Mouse (Mus musculus): ENCODE measurements at regions not wholly inside any gene's neighbourhood (a gene's known extent, or its start where the extent isn't known, plus 50 kb on each side); places are given as distances from the start of the nearest gene placed in this dataset.

- in situ Hi-C loops (cut with MboI, MseI) = loop anchor here (25.0 kb wide), 1 partner anchor 497 kb away; no protein-coding TSS in a partner anchor
Observed at GRCm38 (mm10) chr3:71959441-71959840, 1008.2 kb downstream of the Sis start.

DNA sequence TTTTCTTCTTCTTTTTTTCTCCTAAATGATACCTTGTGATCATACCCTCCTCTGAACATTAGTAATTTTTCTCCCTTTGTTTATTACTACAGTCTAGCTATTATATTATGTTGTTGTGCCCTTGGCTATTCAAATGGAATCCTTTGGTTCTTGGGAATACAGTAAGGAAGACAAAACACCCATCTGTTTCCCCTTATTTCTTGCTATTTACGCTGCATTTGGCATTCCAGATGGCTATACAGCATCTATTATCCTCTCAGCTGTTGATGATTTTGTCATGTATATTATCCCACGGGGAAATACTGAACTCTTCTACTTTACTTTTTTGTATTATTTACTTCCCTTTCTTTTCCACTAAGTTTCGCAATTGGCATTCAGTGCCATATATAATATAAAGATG lies 1047.8 kb downstream of the Sis start:
- in situ Hi-C loops (cut with MboI, MseI) = no loop called here

- in situ Hi-C loops (cut with MboI, MseI) = no loop called here
Observed at GRCm38 (mm10) chr3:71913783-71914182, 1053.9 kb downstream of the Sis start.

GRCm38 (mm10) chr3:71909242-71909641 lies 1058.4 kb downstream of the Sis start:
- in situ Hi-C loops (cut with MboI, MseI) = no loop called here

GRCm38 (mm10) chr3:71864670-71865069 lies 1103.0 kb downstream of the Sis start:
- in situ Hi-C loops (cut with MboI, MseI) = no loop called here

DNA sequence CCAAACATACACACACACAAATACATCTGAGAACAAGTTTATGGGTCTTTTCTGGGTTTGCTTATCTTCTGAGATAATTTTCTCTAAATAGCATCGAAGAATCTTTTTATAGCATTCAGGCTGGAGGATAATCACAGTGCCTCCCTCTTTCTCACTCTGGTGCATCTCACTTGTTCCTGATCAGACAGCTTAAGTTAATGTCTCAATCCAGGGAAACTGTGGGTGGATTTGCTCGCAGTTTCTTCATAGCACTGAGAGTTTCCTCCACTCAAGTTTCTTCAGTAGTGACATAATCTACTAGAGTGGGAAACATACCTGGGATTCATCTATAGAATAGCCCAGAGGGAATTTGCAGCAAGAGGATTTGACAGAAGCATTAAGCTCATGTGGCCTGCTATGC lies 1131.6 kb downstream of the Sis start:
- in situ Hi-C loops (cut with MboI, MseI) = no loop called here
